Mouse (Mus musculus) midbrain, embryonic 11.5 days (tissue): ENCODE measurements around the gene Adamts20. TPM values are rescaled to one million over a fixed set of nuclear protein-coding genes. Genes with fewer than 3 reads are reported as not detected.
"Not testable (repeated sequence)": the region's sequence is repeated elsewhere in the genome, so short reads cannot be mapped to it uniquely, and the experiment has no call there.

ENCODE experiments used
- ATAC-seq: fragments of 200-750 bp; cut with Nextera tagmentation; 2 replicates; pipeline ENCODE4 v1.8.0; 2017; ENCODE audit warnings: moderate TSS enrichment, moderate library complexity; ENCODE audit not compliant: low FRiP score
- DNase-seq: peaks from one replicate; pipeline ENCODE4 v3.0.0; 2015; ENCODE audit warnings: low spot score; ENCODE audit errors: missing footprints
- H3K27ac ChIP-seq: fragments of 300-500 bp; sonication (generic); 2 replicates; pipeline ENCODE4 v1.5.1; 2014; ENCODE audit warnings: low read depth, low read length
- H3K27me3 ChIP-seq: fragments of 300-500 bp; sonication (generic); 2 replicates; pipeline ENCODE4 v1.6.1; 2014; ENCODE audit warnings: mild to moderate bottlenecking, low read length, moderate library complexity, mixed read lengths; ENCODE audit not compliant: control insufficient read depth, insufficient read depth
- H3K36me3 ChIP-seq: fragments of 300-500 bp; sonication (generic); 2 replicates; pipeline ENCODE4 v1.6.1; 2014; ENCODE audit warnings: mild to moderate bottlenecking, low read length, moderate library complexity, mixed read lengths; ENCODE audit not compliant: control insufficient read depth, insufficient read depth
- H3K4me1 ChIP-seq: fragments of 300-500 bp; sonication (generic); 2 replicates; pipeline ENCODE4 v1.6.1; 2014; ENCODE audit warnings: low read length; ENCODE audit not compliant: control insufficient read depth, insufficient read depth
- H3K4me2 ChIP-seq: fragments of 300-500 bp; sonication (generic); 2 replicates; pipeline ENCODE4 v1.6.1; 2014; ENCODE audit warnings: mild to moderate bottlenecking, moderate library complexity
- H3K4me3 ChIP-seq: fragments of 300-500 bp; sonication (generic); 2 replicates; pipeline ENCODE4 v1.5.1; 2014; ENCODE audit warnings: low read depth, low read length
- H3K9ac ChIP-seq: fragments of 300-500 bp; sonication (generic); 2 replicates; pipeline ENCODE4 v1.6.1; 2014; ENCODE audit warnings: low read length
- H3K9me3 ChIP-seq: fragments of 300-500 bp; sonication (generic); 2 replicates; pipeline ENCODE4 v1.6.1; 2016; ENCODE audit warnings: low read length; ENCODE audit not compliant: control insufficient read depth
- WGBS: fragments of 180-500 bp; shearing (Covaris S2); extraction: QIAGEN DNeasy Blood & Tissue Kit; methylation state at CpG from one replicate; pipeline ENCODE4 v1.1.7; 2014; 5-methylcytosine and 5-hydroxymethylcytosine counted together
- polyA plus RNA-seq: library from polyadenylated mRNA; unstranded; fragments of >200 nt; fragmentation: Nextera tagmentation; extraction: Ambion mirVana; gene quantifications from 2 replicates; pipeline ENCODE4 v1.2.1, GENCODE M21; 2014

The Adamts20 gene
- polyA plus RNA-seq, 1 experiment from 2014 or later, result 3.5 TPM

DNA sequence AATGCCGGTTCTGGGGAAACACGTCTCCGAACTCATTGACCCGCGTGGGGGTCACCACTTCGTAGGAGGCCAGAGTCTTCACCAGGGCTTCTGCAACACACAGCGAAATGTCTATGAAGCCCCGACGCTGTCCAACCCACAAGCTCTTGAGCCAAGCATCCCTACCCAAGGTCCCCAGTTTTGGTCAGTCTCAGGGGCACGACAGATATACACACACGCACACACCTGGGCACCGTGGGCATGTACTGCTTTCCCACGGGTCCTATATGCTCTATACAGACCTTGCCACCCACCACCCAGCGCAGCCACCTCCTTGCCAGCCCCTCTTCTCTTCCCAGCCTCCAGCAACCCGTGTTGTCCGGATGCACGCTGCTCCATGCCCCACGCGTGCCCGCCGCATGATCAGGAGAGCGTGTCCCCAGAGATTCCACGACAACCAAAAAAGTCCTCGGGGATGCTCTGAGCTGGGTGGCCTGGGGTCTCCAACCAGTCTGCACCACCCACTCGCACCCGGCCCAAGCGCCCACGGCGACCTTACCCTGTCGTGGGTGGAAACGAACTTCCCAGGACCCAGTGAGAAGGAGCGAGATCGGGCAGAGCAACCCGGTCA, 61.7 kb downstream of the Adamts20 start:
- peak; percentile 40 for ATAC-seq
- Histone ChIP-seq H3K4me3 (peak overlapping the region; percentile 74), H3K36me3 (no peaks in the 10 kb centered on the region), H3K4me2 (peak overlapping the region; percentile 99), H3K27me3 (peaks cover 4% of the 10 kb centered on the region; the same call in 1 of the 2 replicates), H3K9me3 (no peaks in the 10 kb centered on the region), H3K4me1 (peaks cover 8% of the 10 kb centered on the region), H3K27ac (no peak overlapping the region), H3K9ac (peak overlapping the region; percentile 74)
- WGBS, result under 1% methylated on average over 34 of the region's 34 CpGs
- peak; percentile 92 for DNase-seq

GRCm38 (mm10) chr15:94403018-94403417, 62.2 kb downstream of the Adamts20 start:
- 2% methylated on average over 15 of the region's 15 CpGs for WGBS
- H3K4me2 ChIP-seq, result peak overlapping the region; percentile 99
- peaks cover 8% of the 10 kb centered on the region for H3K4me1 ChIP-seq
- DNase-seq (no peak), ATAC-seq (peak; percentile 15; the same call in 1 of the 2 replicates)
- H3K27ac ChIP-seq, result no peak overlapping the region
- no peaks in the 10 kb centered on the region for H3K36me3 ChIP-seq
- no peaks in the 10 kb centered on the region for H3K9me3 ChIP-seq
- H3K9ac ChIP-seq, result peak overlapping the region; percentile 74
- peaks cover 4% of the 10 kb centered on the region; the same call in 1 of the 2 replicates for H3K27me3 ChIP-seq
- peak overlapping the region; percentile 74 for H3K4me3 ChIP-seq

DNA sequence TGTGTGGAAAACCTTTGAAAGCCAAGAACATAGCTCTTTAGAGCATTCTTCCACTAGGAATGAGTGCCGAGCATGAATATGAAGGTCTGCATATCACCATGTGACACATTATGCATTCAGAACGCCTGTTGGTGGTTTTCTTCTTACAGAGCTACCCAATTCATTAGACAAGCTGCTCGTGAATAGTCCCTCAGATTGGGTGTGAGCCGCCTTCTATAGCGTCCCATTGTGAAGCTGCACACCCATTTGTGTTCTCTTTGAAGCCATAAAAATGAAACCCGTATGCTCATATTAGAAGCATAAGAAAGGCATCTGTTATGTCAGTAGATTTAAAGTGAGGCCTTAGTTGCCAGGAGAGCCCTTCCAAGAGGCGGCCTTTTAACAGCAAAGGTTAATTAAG, 72.5 kb downstream of the Adamts20 start:
- no peaks in the 10 kb centered on the region for H3K36me3 ChIP-seq
- no peaks in the 10 kb centered on the region for H3K9me3 ChIP-seq
- no peaks in the 10 kb centered on the region for H3K27me3 ChIP-seq
- no peak overlapping the region for H3K4me2 ChIP-seq
- DNase-seq (no peak), ATAC-seq (no peak)
- no peak overlapping the region for H3K9ac ChIP-seq
- no peak overlapping the region for H3K4me3 ChIP-seq
- no peak overlapping the region for H3K27ac ChIP-seq
- 62% methylated on average over 7 of the region's 7 CpGs for WGBS
- H3K4me1 ChIP-seq, result no peaks in the 10 kb centered on the region

- not testable (repeated sequence) for H3K27me3 ChIP-seq, H3K4me3 ChIP-seq, H3K27ac ChIP-seq, H3K4me2 ChIP-seq, H3K36me3 ChIP-seq, H3K9me3 ChIP-seq, H3K4me1 ChIP-seq, ATAC-seq, DNase-seq, H3K9ac ChIP-seq
- WGBS, result 68% methylated on average over 2 of the region's 2 CpGs
Observed at GRCm38 (mm10) chr15:94390127-94390526, 75.1 kb downstream of the Adamts20 start.

- Histone ChIP-seq H3K27me3 (no peaks in the 10 kb centered on the region), H3K9ac (no peak overlapping the region), H3K9me3 (no peaks in the 10 kb centered on the region), H3K36me3 (no peaks in the 10 kb centered on the region), H3K27ac (no peak overlapping the region), H3K4me3 (no peak overlapping the region), H3K4me2 (no peak overlapping the region), H3K4me1 (no peaks in the 10 kb centered on the region)
- no peak for ATAC-seq
- no peak for DNase-seq
- WGBS, result 97% methylated on average over 7 of the region's 9 CpGs
Observed at GRCm38 (mm10) chr15:94379425-94379824, 85.8 kb downstream of the Adamts20 start.

- ATAC-seq, result no peak
- no peak for DNase-seq
- H3K4me3 ChIP-seq, result no peak overlapping the region
- H3K36me3 ChIP-seq, result no peaks in the 10 kb centered on the region
- no peak overlapping the region for H3K27ac ChIP-seq
- no peak overlapping the region for H3K9ac ChIP-seq
- H3K27me3 ChIP-seq, result no peaks in the 10 kb centered on the region
- H3K4me2 ChIP-seq, result no peak overlapping the region
- no peaks in the 10 kb centered on the region for H3K4me1 ChIP-seq
- no peaks in the 10 kb centered on the region for H3K9me3 ChIP-seq
- 89% methylated on average over 7 of the region's 7 CpGs for WGBS
Observed at GRCm38 (mm10) chr15:94372548-94372947, 92.7 kb downstream of the Adamts20 start.

DNA sequence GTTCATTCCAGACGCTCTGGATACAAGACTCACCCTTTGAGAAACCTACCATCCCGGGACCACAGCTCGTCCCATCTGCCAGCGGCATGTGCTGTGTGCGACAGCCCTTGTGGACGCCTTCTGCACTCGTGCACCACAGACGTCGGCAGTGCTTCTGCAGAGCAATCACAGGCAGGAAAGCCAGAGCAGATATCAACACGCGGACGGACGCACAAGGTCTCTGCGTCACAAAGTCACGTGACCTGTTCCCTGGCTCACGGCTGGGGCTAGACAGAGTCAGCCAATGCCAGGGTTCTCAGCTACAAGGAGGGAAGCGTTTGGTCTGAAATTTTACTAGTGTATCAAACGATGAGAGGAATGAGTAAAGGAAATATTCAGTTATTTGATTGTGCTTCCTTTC, 116.2 kb downstream of the Adamts20 start:
- ATAC-seq (no peak), DNase-seq (no peak)
- Histone ChIP-seq H3K27me3 (no peaks in the 10 kb centered on the region), H3K27ac (no peak overlapping the region), H3K4me1 (no peaks in the 10 kb centered on the region), H3K36me3 (no peaks in the 10 kb centered on the region), H3K4me3 (no peak overlapping the region), H3K9ac (no peak overlapping the region), H3K4me2 (no peak overlapping the region), H3K9me3 (no peaks in the 10 kb centered on the region)
- WGBS, result 88% methylated on average over 18 of the region's 18 CpGs

DNA sequence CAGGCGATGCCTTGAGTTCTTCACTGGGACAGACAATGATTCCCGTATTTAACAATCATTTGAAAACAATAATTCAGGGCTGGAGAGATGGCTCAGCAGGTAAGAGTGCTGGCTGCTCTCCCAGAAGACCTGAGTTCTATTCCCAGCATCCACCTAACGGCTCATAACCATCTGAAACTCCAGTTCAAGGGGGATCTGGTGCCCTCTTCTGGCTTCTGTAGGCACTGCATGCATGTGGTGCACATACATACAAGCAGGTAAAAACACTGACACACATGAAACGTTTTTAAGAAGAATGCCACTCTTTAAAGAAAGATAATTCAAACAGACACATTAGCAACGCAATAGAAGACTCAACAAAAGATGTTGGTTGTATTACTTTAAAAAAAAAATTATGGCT, 120.9 kb downstream of the Adamts20 start:
- Histone ChIP-seq H3K4me3 (no peak overlapping the region), H3K9me3 (no peaks in the 10 kb centered on the region), H3K27me3 (no peaks in the 10 kb centered on the region), H3K4me1 (no peaks in the 10 kb centered on the region), H3K27ac (no peak overlapping the region), H3K36me3 (no peaks in the 10 kb centered on the region), H3K4me2 (no peak overlapping the region), H3K9ac (no peak overlapping the region)
- DNase-seq, result peak; percentile 44
- WGBS, result 87% methylated on average over 5 of the region's 5 CpGs
- ATAC-seq, result no peak

DNA sequence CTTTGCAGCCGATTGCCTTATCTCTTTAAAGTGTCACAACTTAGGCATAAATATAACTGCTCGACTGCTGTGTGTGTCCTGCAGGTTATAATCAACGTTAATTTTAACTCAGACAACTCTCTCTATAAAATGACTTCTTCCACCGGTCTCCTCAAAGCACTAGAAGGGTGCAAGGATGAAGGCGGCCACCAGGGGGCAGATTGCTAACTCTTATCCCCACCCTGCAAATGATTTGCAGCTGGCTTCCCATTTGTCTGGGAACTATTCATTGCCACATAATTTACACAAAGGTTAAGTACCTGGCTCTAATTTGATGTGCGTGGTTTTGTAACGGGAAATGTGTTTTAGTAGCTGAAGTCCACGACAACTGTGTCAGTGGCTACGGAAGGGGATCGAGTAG, 122.9 kb downstream of the Adamts20 start:
- H3K9me3 ChIP-seq, result no peaks in the 10 kb centered on the region
- DNase-seq (peak; percentile 86), ATAC-seq (no peak)
- H3K9ac ChIP-seq, result no peak overlapping the region
- no peaks in the 10 kb centered on the region for H3K4me1 ChIP-seq
- no peak overlapping the region for H3K4me2 ChIP-seq
- no peak overlapping the region for H3K27ac ChIP-seq
- no peaks in the 10 kb centered on the region for H3K36me3 ChIP-seq
- H3K4me3 ChIP-seq, result no peak overlapping the region
- WGBS, result 69% methylated on average over 10 of the region's 10 CpGs
- no peaks in the 10 kb centered on the region for H3K27me3 ChIP-seq
